Mouse (Mus musculus) limb, embryonic 15.5 days (tissue): ENCODE results near the gene Epop. TPM values are rescaled to one million over a fixed set of nuclear protein-coding genes. Genes with fewer than 3 reads are reported as not detected.

Source experiments
- ATAC-seq: fragments of 200-750 bp; cut with Nextera tagmentation; 2 replicates; pipeline ENCODE4 v1.8.0; 2017; ENCODE audit warnings: low read depth, moderate TSS enrichment; ENCODE audit not compliant: insufficient number of reproducible peaks, low FRiP score, low TSS enrichment
- H3K27ac ChIP-seq: fragments of 300-500 bp; sonication (generic); 2 replicates; pipeline ENCODE4 v1.5.1; 2015; ENCODE audit warnings: moderate library complexity, mild to moderate bottlenecking, inconsistent platforms
- H3K27me3 ChIP-seq: fragments of 300-500 bp; sonication (generic); 2 replicates; pipeline ENCODE4 v1.6.1; 2015; ENCODE audit warnings: inconsistent platforms
- H3K36me3 ChIP-seq: fragments of 300-500 bp; sonication (generic); 2 replicates; pipeline ENCODE4 v1.6.1; 2015; ENCODE audit warnings: inconsistent platforms
- H3K4me1 ChIP-seq: fragments of 300-500 bp; sonication (generic); 2 replicates; pipeline ENCODE4 v1.6.1; 2015; ENCODE audit warnings: inconsistent platforms
- H3K4me2 ChIP-seq: fragments of 300-500 bp; sonication (generic); 2 replicates; pipeline ENCODE4 v1.6.1; 2015; ENCODE audit warnings: mild to moderate bottlenecking, inconsistent platforms
- H3K4me3 ChIP-seq: fragments of 300-500 bp; sonication (generic); 2 replicates; pipeline ENCODE4 v1.5.1; 2015; ENCODE audit warnings: mild to moderate bottlenecking, inconsistent platforms
- H3K9ac ChIP-seq: fragments of 300-500 bp; sonication (generic); 2 replicates; pipeline ENCODE4 v1.6.1; 2015; ENCODE audit warnings: inconsistent platforms
- H3K9me3 ChIP-seq: fragments of 300-500 bp; sonication (generic); 2 replicates; pipeline ENCODE4 v1.6.1; 2016; ENCODE audit warnings: inconsistent platforms
- WGBS: fragments of 180-500 bp; shearing (Covaris S2); methylation state at CpG from one replicate; pipeline ENCODE4 v1.1.7; 2015; 5-methylcytosine and 5-hydroxymethylcytosine counted together
- polyA plus RNA-seq: library from polyadenylated mRNA; unstranded; fragments of >200 nt; fragmentation: Nextera tagmentation; extraction: Ambion mirVana; gene quantifications from 2 replicates; pipeline ENCODE4 v1.2.1, GENCODE M21; 2015

The Epop gene
- polyA plus RNA-seq: 1.9 and 3.2 TPM in 2 replicates

DNA sequence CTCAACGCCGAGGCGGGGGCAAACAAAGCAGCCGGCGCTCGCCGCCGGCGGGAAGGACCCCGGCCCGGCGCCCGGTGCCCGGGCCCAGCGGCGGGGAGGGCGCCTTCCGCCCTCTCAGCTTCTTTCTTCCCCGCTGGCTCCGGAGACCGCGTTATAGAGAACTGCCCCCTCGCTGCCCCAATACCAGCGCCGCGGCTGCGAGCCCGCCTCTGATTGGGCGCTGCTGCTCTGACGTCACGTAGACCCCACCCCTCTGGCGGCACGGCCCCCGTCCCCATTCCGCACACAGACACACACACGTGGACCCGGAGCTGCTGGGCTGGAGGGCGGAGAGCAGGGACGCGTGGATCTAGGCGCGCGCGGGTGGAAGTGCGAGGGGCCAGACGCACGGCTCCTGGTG is at the start of gene Epop:
Gene Epop (minus strand): TSS at position 127 of the 400 bp plus-strand sequence.
- Histone ChIP-seq H3K4me1 (peaks cover 36% of the 10 kb centered on the region), H3K36me3 (no peaks in the 10 kb centered on the region), H3K4me2 (peak within 1 kb of the TSS; percentile 94), H3K27me3 (peaks cover 74% of the 10 kb centered on the region), H3K9me3 (no peaks in the 10 kb centered on the region), H3K9ac (peak within 1 kb of the TSS; percentile 57), H3K27ac (no peak within 1 kb of the TSS), H3K4me3 (peak within 1 kb of the TSS; percentile 73)
- under 1% methylated on average over 47 of the region's 47 CpGs for WGBS
- ATAC-seq: peak; percentile 83

GRCm38 (mm10) chr11:97678301-97678700 is 48.8 kb upstream of the Epop start:
- Histone ChIP-seq H3K36me3 (peaks cover 89% of the 10 kb centered on the region), H3K4me2 (no peak overlapping the region), H3K9ac (no peak overlapping the region), H3K4me1 (peaks cover 3% of the 10 kb centered on the region; the same call in 1 of the 2 replicates), H3K9me3 (no peaks in the 10 kb centered on the region), H3K4me3 (no peak overlapping the region), H3K27ac (no peak overlapping the region), H3K27me3 (no peaks in the 10 kb centered on the region)
- ATAC-seq: no peak
- 83% methylated on average over 15 of the region's 15 CpGs for WGBS

DNA sequence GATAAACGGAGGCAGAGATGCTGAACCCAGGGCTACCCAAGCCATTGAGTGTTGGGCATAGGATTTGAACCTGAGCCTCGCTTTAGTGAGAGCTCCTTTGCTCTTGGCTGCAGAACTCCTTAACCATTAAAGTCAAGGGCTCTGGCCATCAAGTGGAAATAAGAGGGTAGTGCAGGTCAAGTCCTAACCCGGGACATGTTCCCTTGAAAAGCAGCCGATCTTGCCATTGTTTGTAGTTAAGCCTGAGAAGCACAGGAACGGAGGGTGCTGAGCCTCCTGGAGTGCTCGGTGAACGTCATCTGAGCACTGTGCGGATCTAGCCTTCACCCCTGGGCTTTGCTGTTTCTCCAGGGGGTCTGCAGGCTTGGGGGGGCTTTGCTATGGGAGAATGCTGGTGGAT is 48.3 kb upstream of the Epop start:
- H3K4me3 ChIP-seq: no peak overlapping the region
- peaks cover 3% of the 10 kb centered on the region; the same call in 1 of the 2 replicates for H3K4me1 ChIP-seq
- peaks cover 94% of the 10 kb centered on the region for H3K36me3 ChIP-seq
- no peak overlapping the region for H3K27ac ChIP-seq
- H3K27me3 ChIP-seq: no peaks in the 10 kb centered on the region
- ATAC-seq: no peak
- no peak overlapping the region for H3K9ac ChIP-seq
- no peaks in the 10 kb centered on the region for H3K9me3 ChIP-seq
- no peak overlapping the region for H3K4me2 ChIP-seq
- WGBS: 70% methylated on average over 8 of the region's 8 CpGs

DNA sequence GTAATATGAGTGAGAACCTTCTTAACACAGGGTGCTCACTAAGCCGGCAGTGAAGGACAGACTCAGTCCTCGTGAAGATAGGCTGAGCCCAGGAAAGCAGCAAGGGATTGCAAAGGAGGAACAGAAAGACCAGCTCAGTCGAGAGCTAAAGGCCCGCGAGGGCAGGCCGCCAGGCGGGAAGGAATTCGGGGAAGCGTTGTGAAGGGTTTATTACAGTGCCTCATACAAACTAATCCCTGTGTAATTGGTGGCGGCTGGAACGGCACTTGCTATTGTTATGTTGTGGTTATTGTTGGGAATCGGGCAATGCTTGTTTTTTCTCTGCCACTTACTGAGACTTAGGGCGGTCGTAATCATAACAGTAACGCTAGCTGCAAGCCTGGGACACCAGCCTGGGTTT is 47.9 kb upstream of the Epop start:
- H3K4me1 ChIP-seq: peaks cover 3% of the 10 kb centered on the region; the same call in 1 of the 2 replicates
- no peak for ATAC-seq
- WGBS: 49% methylated on average over 15 of the region's 15 CpGs
- no peaks in the 10 kb centered on the region for H3K27me3 ChIP-seq
- H3K4me3 ChIP-seq: no peak overlapping the region
- H3K27ac ChIP-seq: no peak overlapping the region
- H3K4me2 ChIP-seq: no peak overlapping the region
- H3K9me3 ChIP-seq: no peaks in the 10 kb centered on the region
- H3K36me3 ChIP-seq: peaks cover 95% of the 10 kb centered on the region
- H3K9ac ChIP-seq: no peak overlapping the region

- 89% methylated on average over 13 of the region's 15 CpGs for WGBS
Measured at GRCm38 (mm10) chr11:97676050-97676754, 46.7 kb upstream of the Epop start.

GRCm38 (mm10) chr11:97673148-97673547 is 43.6 kb upstream of the Epop start:
- Histone ChIP-seq H3K9ac (no peak overlapping the region), H3K27me3 (no peaks in the 10 kb centered on the region), H3K4me2 (no peak overlapping the region), H3K4me1 (peaks cover 21% of the 10 kb centered on the region), H3K9me3 (no peaks in the 10 kb centered on the region), H3K27ac (no peak overlapping the region), H3K4me3 (no peak overlapping the region), H3K36me3 (peaks cover 99% of the 10 kb centered on the region)
- ATAC-seq: no peak
- 87% methylated on average over 11 of the region's 11 CpGs for WGBS

More at GRCm38 (mm10) chr11:97676050-97676754, 46.7 kb upstream of the Epop start:
- Histone ChIP-seq H3K9me3 (no peaks in the 10 kb centered on the region), H3K27ac (no peak overlapping the region), H3K4me2 (no peak overlapping the region), H3K4me3 (no peak overlapping the region), H3K4me1 (peaks cover 3% of the 10 kb centered on the region; the same call in 1 of the 2 replicates), H3K36me3 (peaks cover 96% of the 10 kb centered on the region), H3K9ac (no peak overlapping the region), H3K27me3 (no peaks in the 10 kb centered on the region)
- no peak for ATAC-seq

GRCm38 (mm10) chr11:97671177-97671527 is 41.6 kb upstream of the Epop start:
- peaks cover 21% of the 10 kb centered on the region for H3K4me1 ChIP-seq
- 50% methylated on average over 2 of the region's 2 CpGs for WGBS
- H3K4me2 ChIP-seq: no peak overlapping the region
- H3K9ac ChIP-seq: no peak overlapping the region
- 0 out of 2 replicates have a peak overlapping the region, but pooled peaks have one; percentile 14 for H3K27ac ChIP-seq
- no peaks in the 10 kb centered on the region for H3K27me3 ChIP-seq
- no peak for ATAC-seq
- H3K36me3 ChIP-seq: peaks cover 95% of the 10 kb centered on the region
- no peaks in the 10 kb centered on the region for H3K9me3 ChIP-seq
- H3K4me3 ChIP-seq: no peak overlapping the region

- WGBS: 75% methylated on average over 13 of the region's 13 CpGs
- H3K4me3 ChIP-seq: no peak overlapping the region
- H3K36me3 ChIP-seq: peaks cover 95% of the 10 kb centered on the region
- H3K9ac ChIP-seq: no peak overlapping the region
- H3K4me2 ChIP-seq: no peak overlapping the region
- peaks cover 23% of the 10 kb centered on the region for H3K4me1 ChIP-seq
- 0 out of 2 replicates have a peak overlapping the region, but pooled peaks have one; percentile 14 for H3K27ac ChIP-seq
- no peaks in the 10 kb centered on the region for H3K27me3 ChIP-seq
- ATAC-seq: no peak
- no peaks in the 10 kb centered on the region for H3K9me3 ChIP-seq
Measured at GRCm38 (mm10) chr11:97670234-97671176, 41.0 kb upstream of the Epop start.

DNA sequence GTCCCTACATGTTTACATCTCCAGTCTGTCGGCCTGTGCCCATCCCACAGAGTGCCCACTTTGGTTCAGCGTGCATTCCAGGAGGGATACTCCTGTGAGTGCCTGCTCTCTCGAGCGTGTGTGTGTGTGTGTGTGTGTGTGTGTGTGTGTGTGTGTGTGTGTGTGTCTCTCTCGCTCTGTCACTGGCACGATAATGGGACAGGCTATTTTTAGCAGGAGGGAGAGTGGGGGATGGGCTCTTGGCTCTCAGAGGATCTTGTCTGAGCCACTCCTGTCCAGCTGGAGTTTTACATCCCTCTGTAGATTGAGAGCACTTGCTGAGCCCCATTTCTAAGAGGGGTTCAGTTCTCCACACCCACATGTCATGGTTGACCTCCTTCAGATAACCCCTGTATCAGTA is 40.3 kb upstream of the Epop start:
- no peaks in the 10 kb centered on the region for H3K9me3 ChIP-seq
- ATAC-seq: no peak
- peaks cover 30% of the 10 kb centered on the region for H3K4me1 ChIP-seq
- H3K9ac ChIP-seq: peak overlapping the region; percentile 17; the same call in 1 of the 2 replicates
- peaks cover 91% of the 10 kb centered on the region for H3K36me3 ChIP-seq
- H3K27me3 ChIP-seq: no peaks in the 10 kb centered on the region
- no peak overlapping the region for H3K27ac ChIP-seq
- H3K4me3 ChIP-seq: no peak overlapping the region
- H3K4me2 ChIP-seq: no peak overlapping the region
- WGBS: 30% methylated on average over 6 of the region's 6 CpGs

DNA sequence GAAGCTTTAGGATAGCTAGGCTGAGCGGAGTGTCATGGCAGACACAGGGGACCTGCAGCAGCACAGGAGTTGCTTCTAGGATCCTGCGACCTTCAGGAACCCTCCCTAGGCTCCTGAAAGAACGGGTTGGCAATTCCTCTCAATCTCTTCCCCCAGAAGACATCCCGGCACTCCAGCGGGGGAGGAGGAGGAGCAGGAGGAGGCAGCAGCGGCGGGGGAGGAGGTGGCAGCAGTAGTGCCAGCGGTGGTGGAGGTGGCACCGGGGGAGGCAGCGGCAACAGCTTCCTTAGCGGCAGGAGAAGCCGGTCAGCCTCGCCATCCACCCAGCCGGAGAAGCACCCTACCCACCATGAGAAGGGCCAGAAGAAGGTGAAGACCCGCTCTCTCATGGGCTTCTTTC is 39.8 kb upstream of the Epop start:
- H3K4me2 ChIP-seq: no peak overlapping the region
- H3K4me1 ChIP-seq: peaks cover 36% of the 10 kb centered on the region
- H3K36me3 ChIP-seq: peaks cover 86% of the 10 kb centered on the region
- H3K9me3 ChIP-seq: no peaks in the 10 kb centered on the region
- no peaks in the 10 kb centered on the region for H3K27me3 ChIP-seq
- H3K9ac ChIP-seq: peak overlapping the region; percentile 17; the same call in 1 of the 2 replicates
- ATAC-seq: no peak
- 61% methylated on average over 15 of the region's 15 CpGs for WGBS
- no peak overlapping the region for H3K27ac ChIP-seq
- no peak overlapping the region for H3K4me3 ChIP-seq

DNA sequence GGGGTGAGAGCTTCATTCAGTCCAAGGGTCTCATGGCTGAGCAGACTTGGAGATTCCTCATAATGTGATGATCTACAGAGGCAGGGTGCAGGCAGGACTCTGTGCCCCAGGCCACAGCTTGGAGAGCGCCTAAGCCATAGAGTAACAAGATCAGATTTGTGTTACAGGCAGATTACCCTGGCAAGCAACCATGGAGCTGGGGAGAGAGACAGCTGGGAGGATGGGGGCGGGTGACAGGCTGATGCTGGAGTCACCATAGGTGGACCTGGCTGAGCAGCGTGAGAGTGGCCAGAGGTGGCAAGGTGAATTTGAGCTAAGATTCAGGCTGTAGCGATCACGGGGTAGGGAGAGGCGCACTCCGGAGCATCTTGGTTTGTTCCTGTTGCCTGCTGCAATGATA is 38.7 kb upstream of the Epop start:
- 86% methylated on average over 7 of the region's 7 CpGs for WGBS
- H3K4me1 ChIP-seq: peaks cover 40% of the 10 kb centered on the region
- H3K27ac ChIP-seq: no peak overlapping the region
- no peak overlapping the region for H3K4me3 ChIP-seq
- no peak for ATAC-seq
- no peak overlapping the region for H3K4me2 ChIP-seq
- H3K9ac ChIP-seq: no peak overlapping the region
- no peaks in the 10 kb centered on the region for H3K9me3 ChIP-seq
- peaks cover 75% of the 10 kb centered on the region for H3K36me3 ChIP-seq
- no peaks in the 10 kb centered on the region for H3K27me3 ChIP-seq

DNA sequence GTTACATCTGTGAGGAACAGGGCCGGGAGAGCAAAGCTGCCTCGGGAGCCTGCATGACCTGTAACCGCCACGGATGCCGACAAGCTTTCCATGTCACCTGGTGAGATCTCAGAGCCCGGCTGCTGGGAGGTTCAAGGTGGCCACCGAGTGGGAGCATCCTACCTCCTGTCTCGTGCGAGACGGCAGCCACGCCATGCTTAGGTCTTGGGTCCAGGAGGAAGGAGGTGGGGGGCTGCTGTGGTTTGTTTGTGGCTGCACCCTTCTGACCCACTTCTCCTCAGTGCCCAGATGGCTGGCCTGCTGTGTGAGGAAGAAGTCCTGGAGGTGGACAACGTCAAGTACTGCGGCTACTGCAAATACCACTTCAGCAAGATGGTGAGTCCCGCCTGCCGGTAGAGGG is 37.3 kb upstream of the Epop start:
- Histone ChIP-seq H3K27ac (no peak overlapping the region), H3K9me3 (no peaks in the 10 kb centered on the region), H3K36me3 (peaks cover 61% of the 10 kb centered on the region), H3K9ac (no peak overlapping the region), H3K4me2 (no peak overlapping the region), H3K4me3 (no peak overlapping the region), H3K27me3 (peaks cover 7% of the 10 kb centered on the region), H3K4me1 (peaks cover 50% of the 10 kb centered on the region)
- WGBS: 89% methylated on average over 15 of the region's 15 CpGs
- no peak for ATAC-seq
